Mouse (Mus musculus) liver, embryonic 14 days (tissue): Measurements from ENCODE around the gene Ppt1. TPM values are rescaled to one million over a fixed set of nuclear protein-coding genes. Genes with fewer than 3 reads are reported as not detected.

ENCODE experiments used
- polyA plus RNA-seq: library from polyadenylated mRNA; depleted of rRNA; stranded (reverse); fragments of >200 nt; gene quantifications from 2 replicates; pipeline ENCODE4 v1.2.3, GENCODE M21; 2012; rRNA removed

Ppt1 gene
- 10.7 and 11.6 TPM in 2 replicates for polyA plus RNA-seq

DNA sequence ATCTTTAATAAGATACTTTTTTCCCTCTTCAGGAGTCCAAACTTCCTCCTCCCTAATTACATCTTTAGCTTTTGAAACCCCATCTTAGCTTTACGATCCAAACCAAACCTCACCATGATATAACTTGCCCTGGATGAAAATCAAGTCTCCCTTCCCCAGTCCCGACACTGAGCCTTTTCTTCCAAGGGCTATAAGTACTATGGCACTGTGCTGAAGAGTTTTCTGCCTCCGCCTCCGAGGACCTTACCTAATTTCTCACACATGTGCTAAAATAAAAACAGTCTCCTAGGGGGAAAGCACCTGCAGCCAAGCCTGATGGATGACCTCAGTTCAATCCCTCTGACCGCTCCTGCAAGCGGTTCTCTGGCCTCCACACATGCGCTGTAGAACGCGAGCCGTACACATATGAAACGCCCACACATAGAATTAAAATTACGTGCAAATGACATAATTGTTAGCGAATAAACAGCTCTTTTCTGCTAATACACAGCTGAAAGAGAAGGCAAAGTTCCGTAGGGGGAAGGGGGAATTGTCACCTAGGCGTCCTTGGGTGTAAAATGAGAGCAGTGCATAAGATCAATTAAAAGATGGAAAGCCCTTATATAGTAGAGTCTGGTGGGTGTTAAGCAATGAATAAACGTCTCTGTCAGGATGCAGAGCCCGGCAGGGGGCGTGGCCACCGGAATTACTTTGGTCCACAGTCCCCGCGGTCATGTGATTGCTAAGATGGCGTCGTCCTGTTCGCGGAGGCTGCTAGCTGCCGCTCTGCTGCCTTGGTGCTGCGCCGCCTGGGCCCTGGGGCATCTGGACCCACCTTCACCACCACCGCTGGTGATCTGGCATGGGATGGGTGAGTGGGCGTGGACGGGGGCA is at the start of gene Ppt1:
Ppt1 (plus strand) TSS at position 713 of the 873 bp plus-strand sequence.

GRCm38 (mm10) chr4:122885768-122886578 is 49.9 kb downstream of the Ppt1 start, which contains the start of gene Cap1:
Gene Cap1, minus strand, starts transcription at chr4:122886056.

Other genes starting within 250 kb of the Ppt1 start
- gene 9530002B09Rik, start 147.0 kb upstream of the Ppt1 start, polyA plus RNA-seq: not detected in 2 replicates
- gene Cap1, start 49.8 kb downstream of the Ppt1 start, polyA plus RNA-seq: 26.3 and 32.9 TPM in 2 replicates
- gene Mfsd2a, start 124.9 kb downstream of the Ppt1 start, polyA plus RNA-seq: 0.03 and 0.07 TPM in 2 replicates
- 0.37 and 0.46 TPM in 2 replicates for gene Mycl, start 159.4 kb downstream of the Ppt1 start, polyA plus RNA-seq
- 3.8 and 4.0 TPM in 2 replicates for gene Trit1, start 180.4 kb downstream of the Ppt1 start, polyA plus RNA-seq